Mouse (Mus musculus): Measurements from ENCODE around the gene Slc22a20. TPM values are rescaled to one million over a fixed set of nuclear protein-coding genes. Genes with fewer than 3 reads are reported as not detected.
A peak's percentile ranks its signal among the peaks of the same experiment; 100 is the strongest.

Slc22a20 gene
- polyA plus RNA-seq, 1 experiment from 2014 or later: not detected

DNA sequence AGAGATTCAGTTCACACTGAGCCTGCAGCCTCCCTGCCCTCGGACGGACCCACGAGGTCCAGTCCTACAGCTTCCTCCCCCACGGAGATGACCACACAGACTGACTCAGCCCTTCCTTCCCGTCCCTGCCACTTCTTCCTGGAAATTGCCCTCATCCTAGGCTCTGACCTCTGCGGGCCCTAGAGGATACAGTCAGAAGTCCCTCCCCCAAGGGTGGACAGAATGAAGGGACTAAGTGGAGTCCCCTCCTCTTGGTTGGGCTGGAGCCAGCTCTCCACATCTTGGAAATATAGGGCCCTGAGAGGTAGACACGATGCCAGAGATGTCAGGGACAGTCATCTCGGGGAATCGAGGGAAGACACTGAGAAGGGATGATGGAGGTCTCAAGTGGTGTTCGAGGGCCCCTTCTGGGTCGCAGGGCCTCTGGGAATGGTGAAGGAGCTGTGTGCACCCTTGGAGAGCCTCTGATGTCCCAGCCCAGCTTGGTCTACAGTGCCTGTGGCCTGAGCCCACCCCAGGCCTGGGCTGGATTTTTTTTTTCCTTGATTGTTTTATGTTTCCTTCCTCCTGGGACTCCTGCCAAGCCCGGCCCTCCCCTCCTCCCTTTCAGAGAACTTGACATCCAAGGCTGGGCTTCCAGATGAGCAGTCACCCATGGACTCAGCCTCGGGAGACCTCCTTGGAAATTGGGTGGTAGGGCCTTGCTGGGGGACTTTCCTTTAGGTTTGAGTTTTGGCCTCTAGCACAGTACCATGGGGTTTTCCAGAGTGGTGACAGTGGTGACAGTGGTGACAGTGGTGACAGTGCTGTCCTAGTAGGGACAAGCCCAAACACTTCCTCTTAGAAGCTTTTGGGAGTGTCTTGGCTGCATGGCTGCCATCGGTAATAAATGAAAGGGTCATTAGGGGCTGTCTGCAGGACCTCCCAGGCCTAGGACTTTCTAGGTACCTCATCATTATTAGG lies 56.0 kb downstream of the Slc22a20 start:
- no peak for ATAC-seq (replicated peaks; ENCODE audit: low FRiP score)
- Histone ChIP-seq H3K36me3 (ENCODE audit: control insufficient read depth, insufficient read depth, low read length) (no peaks in the 10 kb centered on the region), H3K4me3 (ENCODE audit: low read depth, low read length) (no peak overlapping the region), H3K4me1 (replicated peaks; ENCODE audit: control insufficient read depth, insufficient read depth, low read length) (peaks cover 4% of the 10 kb centered on the region; the same call in 1 of the 2 replicates), H3K27me3 (ENCODE audit: control insufficient read depth, insufficient read depth, low read length) (peaks cover 3% of the 10 kb centered on the region; the same call in 1 of the 2 replicates), H3K9ac (ENCODE audit: low read length) (no peak overlapping the region), H3K4me2 (ENCODE audit: low read depth, low read length, severe bottlenecking) (no peak overlapping the region), H3K9me3 (ENCODE audit: control insufficient read depth, low read length) (no peaks in the 10 kb centered on the region), H3K27ac (ENCODE audit: low read depth, low read length) (no peak overlapping the region)
- DNase-seq (ENCODE audit: low spot score): no peak
- 77% methylated on average over 14 of the region's 14 CpGs for WGBS

DNA sequence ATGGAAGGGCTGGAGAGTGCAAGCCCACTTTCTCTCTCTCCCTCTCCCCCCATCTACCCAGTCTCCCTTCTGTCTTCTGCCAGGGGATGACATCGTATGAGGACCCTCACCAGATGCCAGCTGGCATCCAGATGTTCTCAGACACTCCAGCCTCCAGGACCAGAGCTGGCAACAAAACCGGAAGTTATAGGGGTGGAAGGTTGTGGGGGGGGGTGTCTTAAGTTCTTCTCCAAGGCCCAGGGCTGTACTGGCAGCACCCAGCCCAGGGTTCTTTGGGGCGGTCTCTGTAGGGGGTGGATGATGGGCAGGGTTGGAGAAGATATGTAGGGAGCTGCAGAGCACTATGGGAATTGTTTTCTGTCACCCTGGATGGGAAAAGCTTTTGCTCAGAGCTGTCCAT lies 57.4 kb downstream of the Slc22a20 start:
- Histone ChIP-seq H3K4me2 (ENCODE audit: low read depth, low read length, severe bottlenecking) (no peak overlapping the region), H3K27ac (ENCODE audit: low read depth, low read length) (no peak overlapping the region), H3K4me1 (replicated peaks; ENCODE audit: control insufficient read depth, insufficient read depth, low read length) (peaks cover 5% of the 10 kb centered on the region; the same call in 1 of the 2 replicates), H3K9me3 (ENCODE audit: control insufficient read depth, low read length) (no peaks in the 10 kb centered on the region), H3K4me3 (ENCODE audit: low read depth, low read length) (no peak overlapping the region), H3K9ac (ENCODE audit: low read length) (no peak overlapping the region), H3K27me3 (ENCODE audit: control insufficient read depth, insufficient read depth, low read length) (peaks cover 3% of the 10 kb centered on the region; the same call in 1 of the 2 replicates), H3K36me3 (ENCODE audit: control insufficient read depth, insufficient read depth, low read length) (no peaks in the 10 kb centered on the region)
- no peak for ATAC-seq (replicated peaks; ENCODE audit: low FRiP score)
- 83% methylated on average over 3 of the region's 3 CpGs for WGBS
- DNase-seq (ENCODE audit: low spot score): no peak

DNA sequence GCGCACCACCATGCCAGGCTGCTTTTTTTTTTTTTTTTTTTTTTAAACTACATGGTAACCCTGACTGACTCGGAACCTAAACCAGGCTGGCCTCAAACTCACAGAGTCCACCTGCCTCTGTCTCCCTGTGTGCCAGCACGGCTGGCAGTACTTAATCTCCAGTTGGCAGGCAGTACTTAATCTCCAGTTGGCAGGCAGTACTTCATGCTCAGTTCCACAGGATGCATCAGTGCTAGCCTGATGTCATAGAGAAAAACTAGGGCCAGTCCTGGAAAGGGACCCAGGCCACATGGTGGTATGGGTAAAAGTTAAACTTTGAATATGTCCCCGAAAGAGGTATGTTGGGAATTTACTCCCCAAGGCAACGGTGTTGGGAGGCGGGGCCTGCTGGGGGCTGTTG lies 57.8 kb downstream of the Slc22a20 start:
- Histone ChIP-seq H3K9ac (ENCODE audit: low read length) (no peak overlapping the region), H3K4me3 (ENCODE audit: low read depth, low read length) (no peak overlapping the region), H3K4me2 (ENCODE audit: low read depth, low read length, severe bottlenecking) (no peak overlapping the region), H3K4me1 (replicated peaks; ENCODE audit: control insufficient read depth, insufficient read depth, low read length) (peaks cover 5% of the 10 kb centered on the region; the same call in 1 of the 2 replicates), H3K36me3 (ENCODE audit: control insufficient read depth, insufficient read depth, low read length) (no peaks in the 10 kb centered on the region), H3K9me3 (ENCODE audit: control insufficient read depth, low read length) (no peaks in the 10 kb centered on the region), H3K27ac (ENCODE audit: low read depth, low read length) (no peak overlapping the region), H3K27me3 (ENCODE audit: control insufficient read depth, insufficient read depth, low read length) (peaks cover 3% of the 10 kb centered on the region; the same call in 1 of the 2 replicates)
- DNase-seq (ENCODE audit: low spot score) (no peak), ATAC-seq (replicated peaks; ENCODE audit: low FRiP score) (no peak)
- 84% methylated on average over 6 of the region's 6 CpGs for WGBS

DNA sequence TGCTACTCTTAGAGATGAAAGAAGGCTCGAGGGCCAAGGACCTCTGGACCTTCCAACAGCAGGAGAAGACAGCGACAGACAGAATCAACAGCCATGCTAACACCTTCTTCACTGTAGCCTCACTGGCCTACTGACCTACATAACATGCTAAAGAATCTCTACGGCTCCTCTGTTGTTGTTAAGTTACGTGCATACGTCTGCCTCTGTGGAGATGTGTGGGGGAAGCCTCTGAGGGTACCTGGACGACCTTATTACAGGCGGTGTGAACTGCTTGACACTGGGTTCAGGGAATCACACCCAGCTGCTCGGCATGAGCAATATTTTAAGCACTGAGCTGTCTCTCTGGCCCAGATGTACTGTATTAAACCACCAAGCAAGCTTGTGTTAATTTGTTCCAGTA lies 58.4 kb downstream of the Slc22a20 start:
- H3K9ac ChIP-seq (ENCODE audit: low read length): no peak overlapping the region
- no peak overlapping the region for H3K27ac ChIP-seq (ENCODE audit: low read depth, low read length)
- H3K4me2 ChIP-seq (ENCODE audit: low read depth, low read length, severe bottlenecking): no peak overlapping the region
- no peaks in the 10 kb centered on the region for H3K36me3 ChIP-seq (ENCODE audit: control insufficient read depth, insufficient read depth, low read length)
- peaks cover 3% of the 10 kb centered on the region; the same call in 1 of the 2 replicates for H3K27me3 ChIP-seq (ENCODE audit: control insufficient read depth, insufficient read depth, low read length)
- WGBS: 77% methylated on average over 8 of the region's 8 CpGs
- ATAC-seq (replicated peaks; ENCODE audit: low FRiP score): no peak
- H3K9me3 ChIP-seq (ENCODE audit: control insufficient read depth, low read length): no peaks in the 10 kb centered on the region
- peaks cover 5% of the 10 kb centered on the region; the same call in 1 of the 2 replicates for H3K4me1 ChIP-seq (replicated peaks; ENCODE audit: control insufficient read depth, insufficient read depth, low read length)
- DNase-seq (ENCODE audit: low spot score): no peak
- H3K4me3 ChIP-seq (ENCODE audit: low read depth, low read length): no peak overlapping the region

DNA sequence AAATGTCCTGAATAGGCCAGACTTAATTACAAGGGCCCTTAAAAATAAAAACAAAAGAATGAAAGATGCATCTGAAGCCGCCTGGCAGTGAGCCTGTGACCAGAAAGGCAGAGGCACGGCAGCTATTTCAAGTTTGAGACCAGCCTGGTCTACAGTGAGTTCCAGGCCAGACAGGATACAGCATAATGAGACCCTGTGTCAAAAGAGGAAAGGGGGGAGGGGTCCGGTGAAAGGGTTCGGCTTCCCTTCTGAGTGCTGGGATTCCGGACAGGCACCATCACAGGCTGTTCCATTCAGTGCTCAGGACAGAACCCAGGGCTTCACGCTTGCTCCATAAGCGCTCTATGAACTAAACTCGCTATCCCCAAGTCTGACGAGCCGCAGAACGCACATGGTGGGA lies 58.9 kb downstream of the Slc22a20 start:
- Histone ChIP-seq H3K9ac (ENCODE audit: low read length) (no peak overlapping the region), H3K27me3 (ENCODE audit: control insufficient read depth, insufficient read depth, low read length) (peaks cover 3% of the 10 kb centered on the region; the same call in 1 of the 2 replicates), H3K9me3 (ENCODE audit: control insufficient read depth, low read length) (no peaks in the 10 kb centered on the region), H3K4me1 (replicated peaks; ENCODE audit: control insufficient read depth, insufficient read depth, low read length) (peaks cover 5% of the 10 kb centered on the region; the same call in 1 of the 2 replicates), H3K4me2 (ENCODE audit: low read depth, low read length, severe bottlenecking) (no peak overlapping the region), H3K36me3 (ENCODE audit: control insufficient read depth, insufficient read depth, low read length) (no peaks in the 10 kb centered on the region), H3K4me3 (ENCODE audit: low read depth, low read length) (no peak overlapping the region), H3K27ac (ENCODE audit: low read depth, low read length) (no peak overlapping the region)
- DNase-seq (ENCODE audit: low spot score) (no peak), ATAC-seq (replicated peaks; ENCODE audit: low FRiP score) (no peak)
- 78% methylated on average over 11 of the region's 11 CpGs for WGBS

DNA sequence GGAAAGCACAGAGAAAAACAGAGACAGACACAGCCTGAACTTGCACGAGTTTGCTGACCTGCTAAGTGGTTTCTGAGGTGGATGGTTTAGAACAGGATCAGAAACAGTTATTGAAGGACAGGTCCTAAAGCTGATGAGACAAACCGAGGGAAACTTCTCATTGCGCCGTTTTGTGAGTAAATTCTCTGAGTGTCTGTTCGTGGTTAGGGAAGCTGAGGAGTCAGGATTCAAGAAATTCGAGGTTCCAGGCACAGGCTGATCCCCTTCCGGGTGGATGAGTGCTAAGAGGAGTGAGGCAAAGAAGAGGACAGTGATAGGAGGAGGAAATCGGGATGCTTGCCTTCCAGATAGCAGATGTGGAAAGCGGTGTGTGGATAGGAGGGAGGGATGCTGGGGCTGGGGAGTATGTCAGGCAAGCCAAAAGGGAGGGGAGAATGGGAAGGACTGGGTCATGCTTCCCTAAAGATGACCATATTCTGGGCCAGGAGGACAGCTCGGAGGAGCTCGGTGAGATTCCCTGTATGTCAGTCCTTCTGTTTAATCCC lies 60.6 kb downstream of the Slc22a20 start:
- H3K27ac ChIP-seq (ENCODE audit: low read depth, low read length): no peak overlapping the region
- no peak for DNase-seq (ENCODE audit: low spot score)
- no peaks in the 10 kb centered on the region for H3K9me3 ChIP-seq (ENCODE audit: control insufficient read depth, low read length)
- no peak for ATAC-seq (replicated peaks; ENCODE audit: low FRiP score)
- H3K4me3 ChIP-seq (ENCODE audit: low read depth, low read length): peak overlapping the region; percentile 44
- peaks cover 5% of the 10 kb centered on the region; the same call in 1 of the 2 replicates for H3K4me1 ChIP-seq (replicated peaks; ENCODE audit: control insufficient read depth, insufficient read depth, low read length)
- H3K27me3 ChIP-seq (ENCODE audit: control insufficient read depth, insufficient read depth, low read length): peaks cover 3% of the 10 kb centered on the region; the same call in 1 of the 2 replicates
- peak overlapping the region; percentile 98; the same call in 1 of the 2 replicates for H3K4me2 ChIP-seq (ENCODE audit: low read depth, low read length, severe bottlenecking)
- WGBS: 29% methylated on average over 11 of the region's 11 CpGs
- 0 out of 2 replicates have a peak overlapping the region, but pooled peaks have one; percentile 2 for H3K9ac ChIP-seq (ENCODE audit: low read length)
- H3K36me3 ChIP-seq (ENCODE audit: control insufficient read depth, insufficient read depth, low read length): no peaks in the 10 kb centered on the region

DNA sequence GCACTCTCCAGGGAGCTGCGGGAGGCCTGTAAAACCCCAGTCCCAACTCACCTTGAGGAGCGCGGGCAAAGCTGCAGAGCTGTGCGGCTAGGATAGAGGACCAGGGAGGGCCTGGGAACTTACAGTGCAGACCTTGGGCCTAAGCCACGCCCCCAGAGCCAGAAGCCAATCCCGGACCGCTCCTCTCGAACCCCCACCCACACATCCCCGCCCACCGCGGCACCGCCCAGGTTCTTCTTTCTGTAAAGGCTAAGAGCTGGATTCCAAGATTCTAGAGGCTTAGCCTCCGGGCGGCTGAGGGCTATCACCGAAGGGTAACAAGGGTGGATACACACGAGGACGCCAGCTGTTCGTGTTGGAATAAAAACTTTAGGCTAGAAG lies 61.2 kb downstream of the Slc22a20 start, which contains the start of gene Cdc42ep2:
Gene Cdc42ep2, minus strand, starts transcription at position 104 of the 381 bp plus-strand sequence.
- Histone ChIP-seq H3K36me3 (ENCODE audit: control insufficient read depth, insufficient read depth, low read length) (no peaks in the 10 kb centered on the region), H3K4me2 (ENCODE audit: low read depth, low read length, severe bottlenecking) (peak within 1 kb of the TSS; percentile 98), H3K9ac (ENCODE audit: low read length) (peak within 1 kb of the TSS; percentile 40), H3K27ac (ENCODE audit: low read depth, low read length) (no peak within 1 kb of the TSS), H3K27me3 (ENCODE audit: control insufficient read depth, insufficient read depth, low read length) (peaks cover 3% of the 10 kb centered on the region; the same call in 1 of the 2 replicates), H3K9me3 (ENCODE audit: control insufficient read depth, low read length) (no peaks in the 10 kb centered on the region), H3K4me1 (replicated peaks; ENCODE audit: control insufficient read depth, insufficient read depth, low read length) (peaks cover 5% of the 10 kb centered on the region; the same call in 1 of the 2 replicates), H3K4me3 (ENCODE audit: low read depth, low read length) (peak within 1 kb of the TSS; percentile 44)
- DNase-seq (ENCODE audit: low spot score) (peak; percentile 97), ATAC-seq (replicated peaks; ENCODE audit: low FRiP score) (peak; percentile 96)
- WGBS: 0% methylated on average over 18 of the region's 18 CpGs

DNA sequence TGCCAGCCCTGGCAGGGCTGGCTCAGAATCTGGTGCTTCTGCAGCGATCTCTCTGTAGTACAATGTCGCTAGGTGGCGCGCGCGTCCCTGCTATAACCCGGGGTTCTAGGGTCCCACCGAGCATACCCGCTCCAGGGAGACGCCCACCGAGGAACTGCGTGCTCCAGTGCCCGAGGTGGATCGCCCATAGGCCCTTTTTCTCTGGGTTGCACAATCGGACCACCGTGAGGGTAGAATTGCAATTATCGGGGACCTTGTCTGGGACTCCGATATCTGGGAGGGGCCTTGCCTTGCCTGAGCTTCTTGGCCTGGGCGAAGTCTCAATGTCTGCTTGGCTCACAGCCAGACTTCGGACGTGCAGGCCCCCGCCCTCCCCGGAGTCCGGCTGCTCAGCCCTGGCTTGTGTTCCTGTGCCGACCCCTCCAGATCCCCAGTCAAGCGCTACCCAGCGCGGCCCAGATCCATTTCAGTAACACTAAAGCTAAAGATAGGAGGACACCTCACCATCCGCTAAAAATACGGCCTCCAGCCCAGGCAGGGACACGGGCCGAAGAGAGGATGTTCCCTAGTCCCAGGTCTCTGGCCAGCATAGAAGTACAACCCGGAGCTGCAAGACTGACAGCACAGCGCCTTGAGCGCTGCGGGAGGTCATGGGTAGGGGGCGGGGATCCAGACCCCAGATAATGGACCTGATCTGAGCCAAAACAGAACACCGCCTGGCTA lies 61.8 kb downstream of the Slc22a20 start:
- peak overlapping the region; percentile 98 for H3K4me2 ChIP-seq (ENCODE audit: low read depth, low read length, severe bottlenecking)
- under 1% methylated on average over 38 of the region's 38 CpGs for WGBS
- peak overlapping the region; percentile 40 for H3K9ac ChIP-seq (ENCODE audit: low read length)
- peak; percentile 76 for ATAC-seq (replicated peaks; ENCODE audit: low FRiP score)
- peak; percentile 96 for DNase-seq (ENCODE audit: low spot score)
- H3K36me3 ChIP-seq (ENCODE audit: control insufficient read depth, insufficient read depth, low read length): no peaks in the 10 kb centered on the region
- peak overlapping the region; percentile 44 for H3K4me3 ChIP-seq (ENCODE audit: low read depth, low read length)
- no peak overlapping the region for H3K27ac ChIP-seq (ENCODE audit: low read depth, low read length)
- H3K4me1 ChIP-seq (replicated peaks; ENCODE audit: control insufficient read depth, insufficient read depth, low read length): peaks cover 5% of the 10 kb centered on the region; the same call in 1 of the 2 replicates
- H3K9me3 ChIP-seq (ENCODE audit: control insufficient read depth, low read length): no peaks in the 10 kb centered on the region
- H3K27me3 ChIP-seq (ENCODE audit: control insufficient read depth, insufficient read depth, low read length): peaks cover 3% of the 10 kb centered on the region; the same call in 1 of the 2 replicates
